Mouse (Mus musculus): ENCODE data around the gene Pycr1.
A peak's percentile ranks its signal among the peaks of the same experiment; 100 is the strongest.

Gene Pycr1

GRCm38 (mm10) chr11:120625152-120625775, 18.3 kb downstream of the Pycr1 start, which contains the start of gene Sirt7:
Gene Sirt7 (minus strand): TSS chr11:120625240.
- DNase-seq: peak; percentile 94

- DNase-seq: peak; percentile 99
Measured at GRCm38 (mm10) chr11:120624680-120625111, 18.9 kb downstream of the Pycr1 start.

GRCm38 (mm10) chr11:120623961-120624679, 19.4 kb downstream of the Pycr1 start:
- no peak for DNase-seq

- no peak for DNase-seq
Measured at GRCm38 (mm10) chr11:120622805-120623204, 20.8 kb downstream of the Pycr1 start.

GRCm38 (mm10) chr11:120620195-120620594, 23.4 kb downstream of the Pycr1 start:
- DNase-seq: peak; percentile 90

GRCm38 (mm10) chr11:120618619-120619535, 24.7 kb downstream of the Pycr1 start:
- DNase-seq: peak; percentile 93

GRCm38 (mm10) chr11:120617519-120618112, 26.0 kb downstream of the Pycr1 start, which contains the start of gene Pcyt2:
Gene Pcyt2 (minus strand): TSS chr11:120617936.
- DNase-seq: peak; percentile 99

- DNase-seq: peak; percentile 93
Measured at GRCm38 (mm10) chr11:120616617-120617294, 26.8 kb downstream of the Pycr1 start.

GRCm38 (mm10) chr11:120615606-120616203, 27.9 kb downstream of the Pycr1 start:
- DNase-seq: peak; percentile 92

- DNase-seq: peak; percentile 91
Measured at GRCm38 (mm10) chr11:120615167-120615566, 28.4 kb downstream of the Pycr1 start.

- DNase-seq: peak; percentile 91
Measured at GRCm38 (mm10) chr11:120613976-120614375, 29.6 kb downstream of the Pycr1 start.

- DNase-seq: peak; percentile 89
Measured at GRCm38 (mm10) chr11:120613481-120613972, 30.0 kb downstream of the Pycr1 start.

- peak; percentile 97 for DNase-seq
Measured at GRCm38 (mm10) chr11:120612763-120613162, 30.8 kb downstream of the Pycr1 start.

- DNase-seq: peak; percentile 90
Measured at GRCm38 (mm10) chr11:120610477-120611046, 33.0 kb downstream of the Pycr1 start.

- no peak for DNase-seq
Measured at GRCm38 (mm10) chr11:120609250-120609649, 34.3 kb downstream of the Pycr1 start.

- no peak for DNase-seq
Measured at GRCm38 (mm10) chr11:120608241-120609034, 35.1 kb downstream of the Pycr1 start, which contains the start of gene Npb. Gene Npb (plus strand): TSS chr11:120608477.

- no peak for DNase-seq
Measured at GRCm38 (mm10) chr11:120606764-120607163, 36.8 kb downstream of the Pycr1 start.

GRCm38 (mm10) chr11:120605667-120606066, 37.9 kb downstream of the Pycr1 start:
- DNase-seq: no peak

GRCm38 (mm10) chr11:120603545-120603944, 40.0 kb downstream of the Pycr1 start:
- DNase-seq: no peak

- DNase-seq: no peak
Measured at GRCm38 (mm10) chr11:120600716-120601115, 42.9 kb downstream of the Pycr1 start.
